Comparison of ENCODE assay signal across 8 mouse cellular contexts in genomic region chr1:52953548-52953947, GRCm38 (mm10).
DNase-seq lines count a peak whose midpoint lies in the region; ATAC-seq lines count a peak whose summit lies in the region.

No protein-coding gene starts in this region.

- no peak overlapping the region for H3K27ac ChIP-seq in heart, embryonic 13.5 days (replicated peaks)
- H3K27ac ChIP-seq in hindbrain, embryonic 16.5 days (ENCODE audit: low read depth, low read length): no peak overlapping the region
- no peak overlapping the region for H3K27ac ChIP-seq in midbrain, embryonic 16.5 days (ENCODE audit: low read length)

- DNase-seq in heart, postnatal 25 days (ENCODE audit: low spot score): no peak
- DNase-seq in embryo, embryonic 10 days (ENCODE audit: low spot score): peak; percentile 12
- DNase-seq in spleen, adult 18-20 months: no peak
- DNase-seq in kidney, adult 11 months: no peak

- no peaks in the 10 kb centered on the region for H3K36me3 ChIP-seq in heart, embryonic 13.5 days
- no peaks in the 10 kb centered on the region for H3K36me3 ChIP-seq in hindbrain, embryonic 16.5 days (ENCODE audit: control insufficient read depth, insufficient read depth, low read length)
- H3K36me3 ChIP-seq in midbrain, embryonic 16.5 days (ENCODE audit: control insufficient read depth, insufficient read depth, low read length): no peaks in the 10 kb centered on the region

- H3K4me1 ChIP-seq in heart, embryonic 13.5 days: peaks cover 16% of the 10 kb centered on the region; the same call in 1 of the 2 replicates
- H3K4me1 ChIP-seq in hindbrain, embryonic 16.5 days (ENCODE audit: control insufficient read depth, insufficient read depth, low read depth, low read length): peaks cover 5% of the 10 kb centered on the region
- peaks cover 12% of the 10 kb centered on the region for H3K4me1 ChIP-seq in midbrain, embryonic 16.5 days (ENCODE audit: control insufficient read depth, insufficient read depth, low read length)

- no peaks in the 10 kb centered on the region for H3K9me3 ChIP-seq in heart, embryonic 13.5 days
- no peaks in the 10 kb centered on the region for H3K9me3 ChIP-seq in hindbrain, embryonic 16.5 days (ENCODE audit: control insufficient read depth, low read length)
- no peaks in the 10 kb centered on the region for H3K9me3 ChIP-seq in midbrain, embryonic 16.5 days (replicated peaks; ENCODE audit: control insufficient read depth, low read length, poor library complexity, severe bottlenecking)

- WGBS in heart, embryonic 13.5 days: 26% methylated on average over 4 of the region's 4 CpGs
- 4% methylated on average over 4 of the region's 4 CpGs for WGBS in hindbrain, embryonic 16.5 days
- 6% methylated on average over 4 of the region's 4 CpGs for WGBS in midbrain, embryonic 16.5 days

- ATAC-seq in heart, embryonic 13.5 days (ENCODE audit: extremely low read depth, insufficient number of reproducible peaks, low FRiP score, low TSS enrichment): no peak
- no peak for ATAC-seq in hindbrain, embryonic 16.5 days
- ATAC-seq in midbrain, embryonic 16.5 days: 0 out of 2 replicates have a peak, but pooled peaks have one; percentile 22
- no peak for ATAC-seq in erythroblast, adult 5-6 weeks (replicated peaks; ENCODE audit: low FRiP score, poor library complexity, severe bottlenecking)

- peak overlapping the region; percentile 96 for H3K4me2 ChIP-seq in heart, embryonic 13.5 days
- peak overlapping the region; percentile 96 for H3K4me2 ChIP-seq in hindbrain, embryonic 16.5 days (ENCODE audit: low read length)
- peak overlapping the region; percentile 100 for H3K4me2 ChIP-seq in midbrain, embryonic 16.5 days (ENCODE audit: low read length)

- peaks cover 8% of the 10 kb centered on the region; the same call in 1 of the 2 replicates for H3K27me3 ChIP-seq in heart, embryonic 13.5 days (replicated peaks)
- H3K27me3 ChIP-seq in hindbrain, embryonic 16.5 days (replicated peaks; ENCODE audit: control insufficient read depth, insufficient read depth, low read length): no peaks in the 10 kb centered on the region
- H3K27me3 ChIP-seq in midbrain, embryonic 16.5 days (ENCODE audit: control insufficient read depth, insufficient read depth, low read depth, low read length): no peaks in the 10 kb centered on the region

- peak overlapping the region; percentile 65 for H3K4me3 ChIP-seq in heart, embryonic 13.5 days
- peak overlapping the region; percentile 64 for H3K4me3 ChIP-seq in hindbrain, embryonic 16.5 days (ENCODE audit: low read length)
- peak overlapping the region; percentile 73 for H3K4me3 ChIP-seq in midbrain, embryonic 16.5 days (ENCODE audit: low read depth, low read length)

- intact Hi-C loops in heart, postnatal 25 days (cut with DNase I): loop anchor here (5.0 kb wide), 1 partner anchor 79 kb away; no protein-coding TSS in a partner anchor

- H3K9ac ChIP-seq in heart, embryonic 13.5 days: no peak overlapping the region
- no peak overlapping the region for H3K9ac ChIP-seq in hindbrain, embryonic 16.5 days (ENCODE audit: low read depth, low read length)
- peak overlapping the region; percentile 84 for H3K9ac ChIP-seq in midbrain, embryonic 16.5 days (ENCODE audit: low read depth, low read length)
